Mouse (Mus musculus): ENCODE measurements around the gene Phf24. TPM values are rescaled to one million over a fixed set of nuclear protein-coding genes. Genes with fewer than 3 reads are reported as not detected.

Phf24 gene
- total RNA-seq (2014; fragmentation: Nextera tagmentation) (0.11 and 0.21 TPM in 2 replicates), total RNA-seq (2017) (0.04 and 1.0 TPM in 2 replicates)

DNA sequence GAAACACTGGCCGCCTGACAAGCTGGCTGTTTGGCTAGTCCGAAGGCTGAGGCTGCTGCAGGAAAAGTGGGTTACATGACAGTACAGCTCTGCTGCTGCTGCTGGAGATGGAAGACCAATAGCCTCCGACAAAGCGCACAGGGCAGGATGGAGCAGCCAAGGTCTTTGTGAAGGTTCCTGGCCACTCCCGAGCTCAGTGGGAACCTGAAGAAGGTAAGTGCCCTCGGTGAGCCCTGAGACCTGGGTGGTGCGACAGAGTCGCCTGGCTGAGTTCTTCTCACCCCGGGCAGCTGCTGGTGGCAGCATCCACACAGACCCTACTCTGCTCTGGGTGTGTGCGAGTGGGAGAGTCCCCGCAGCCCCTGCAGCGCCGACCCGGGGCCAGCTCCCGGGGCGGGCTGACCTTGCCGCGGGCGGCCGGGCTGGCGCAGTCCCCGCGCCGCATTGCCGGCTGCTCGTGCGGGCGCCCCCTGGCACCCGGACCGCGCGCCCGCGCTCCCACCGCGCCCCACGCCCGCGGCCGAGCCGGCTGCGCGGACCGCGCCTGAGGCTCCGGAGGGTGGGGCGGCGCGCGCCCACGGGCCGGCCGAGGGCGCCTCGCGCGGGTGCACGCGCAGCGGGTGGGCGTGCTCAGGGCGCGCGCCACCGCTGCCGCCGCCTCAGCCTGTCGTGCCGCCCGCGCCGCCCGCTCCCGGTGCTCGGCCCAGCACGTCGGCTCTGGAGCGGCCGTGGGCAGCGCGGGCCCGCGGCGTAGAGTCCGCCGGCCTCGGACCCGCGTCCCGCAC lies at the start of gene Phf24:
Gene Phf24, plus strand, starts transcription at position 44 of the 785 bp plus-strand sequence.
- ATAC-seq (replicated peaks; ENCODE audit: poor library complexity, severe bottlenecking) = peak; percentile 66

DNA sequence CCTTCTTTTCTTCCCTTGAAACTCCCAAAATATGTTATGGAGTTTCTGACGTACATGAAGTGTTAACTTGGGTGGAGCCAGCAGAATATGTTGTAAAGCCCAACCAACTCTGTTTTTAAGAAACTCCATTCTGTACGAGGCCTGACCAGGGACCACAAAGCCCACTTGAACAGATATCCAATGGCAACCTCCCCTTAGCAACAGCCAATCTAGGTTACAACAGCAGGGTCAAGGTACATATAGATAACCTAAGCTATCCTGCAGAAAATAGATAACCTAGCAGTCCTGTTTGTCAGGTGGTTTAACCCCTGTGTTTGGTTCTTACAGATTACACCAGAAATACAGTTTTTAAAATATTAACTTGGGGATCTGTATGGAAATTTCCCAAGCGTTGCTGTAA lies 49.1 kb upstream of the Phf24 start:
- ATAC-seq (replicated peaks; ENCODE audit: poor library complexity, severe bottlenecking) = no peak

DNA sequence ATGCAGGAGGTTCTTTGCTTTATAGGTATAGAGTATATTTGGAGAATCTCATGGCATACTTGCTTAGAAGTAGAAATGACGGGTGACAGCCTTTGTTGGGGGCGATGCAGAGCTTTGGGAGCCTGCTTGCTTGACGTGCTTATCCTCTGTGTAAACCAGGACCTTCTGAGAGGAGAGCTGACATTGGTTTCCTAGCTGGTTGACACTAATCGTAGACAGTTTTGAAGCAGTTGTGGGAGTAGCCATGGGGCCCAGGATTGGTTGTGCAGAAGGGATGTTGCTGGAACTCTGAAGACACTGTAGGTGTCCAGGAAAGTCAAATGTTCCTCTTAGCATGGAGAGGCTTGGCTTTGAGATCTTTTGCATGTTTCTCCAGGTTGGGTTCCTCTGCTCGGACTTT lies 48.3 kb upstream of the Phf24 start:
- no peak for ATAC-seq (replicated peaks; ENCODE audit: poor library complexity, severe bottlenecking)

DNA sequence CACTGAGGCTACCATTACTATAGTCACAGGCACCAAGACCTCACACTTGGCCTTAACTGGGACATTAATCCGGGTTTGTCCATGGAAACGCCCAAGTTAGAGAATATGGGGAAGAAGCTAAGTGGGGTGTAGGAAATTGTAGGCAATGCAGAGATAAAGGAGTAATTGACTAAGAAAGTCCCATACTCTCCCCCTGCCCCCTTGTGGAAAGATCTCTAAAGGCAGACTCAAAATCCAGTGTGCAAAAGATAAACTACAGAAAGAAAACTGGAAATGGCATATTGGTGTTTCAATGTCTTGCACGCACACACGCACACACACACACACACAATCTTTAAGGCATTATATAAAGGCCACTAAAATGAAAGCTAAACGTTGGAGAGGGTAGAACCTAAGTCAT lies 45.7 kb upstream of the Phf24 start:
- ATAC-seq (replicated peaks; ENCODE audit: poor library complexity, severe bottlenecking) = no peak

DNA sequence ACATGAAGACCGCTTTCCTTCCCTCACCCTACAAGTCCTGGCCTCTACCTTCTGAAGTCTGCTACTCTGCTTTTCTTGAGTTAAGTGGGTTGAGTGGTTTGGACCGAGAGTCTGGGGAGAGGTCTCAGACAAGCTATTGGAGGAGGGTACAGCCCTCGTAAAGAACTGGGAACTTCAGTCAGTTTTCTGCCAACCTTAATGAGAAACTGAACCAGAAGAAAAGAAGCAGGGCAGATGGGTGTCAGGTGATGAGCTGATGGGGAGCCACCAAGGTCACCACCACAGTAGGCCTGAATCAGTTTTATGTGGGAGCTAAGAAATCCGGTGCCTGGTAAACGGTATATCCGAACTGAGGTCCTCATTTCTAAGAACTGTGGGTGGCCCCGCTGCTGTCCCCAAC lies 44.3 kb upstream of the Phf24 start:
- no peak for ATAC-seq (replicated peaks; ENCODE audit: poor library complexity, severe bottlenecking)

DNA sequence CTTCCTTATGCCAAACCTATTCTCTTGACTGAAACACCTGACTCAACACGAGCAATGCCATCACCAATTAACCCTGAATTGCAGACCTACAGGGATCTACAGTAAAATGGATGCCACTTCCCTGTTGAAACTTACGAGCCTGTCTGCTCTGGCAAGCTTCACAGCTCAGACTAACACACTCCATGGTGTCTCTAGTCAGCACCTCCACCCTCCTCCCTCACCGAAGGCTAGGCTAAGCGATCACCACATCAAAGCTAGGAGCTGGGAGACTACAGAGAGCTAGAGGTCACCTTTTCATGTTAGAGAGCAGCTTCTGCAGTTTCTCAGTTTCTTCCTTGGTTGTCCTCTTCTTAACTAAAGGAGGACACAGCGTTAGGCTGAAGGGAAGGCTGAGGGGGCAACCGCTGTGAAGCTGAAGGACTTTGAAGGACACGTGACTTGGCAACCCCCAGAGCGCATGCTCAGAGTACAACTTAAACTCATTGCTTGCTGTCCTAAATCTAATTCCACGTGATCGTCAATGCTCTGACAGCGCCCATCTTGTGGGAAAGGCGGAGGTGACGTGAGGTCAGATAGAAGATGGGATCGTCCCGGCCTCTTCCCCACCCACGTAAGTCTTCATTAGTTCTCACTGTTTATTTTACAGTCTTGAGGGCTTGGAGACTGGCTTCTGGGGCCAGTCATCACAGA lies 43.6 kb upstream of the Phf24 start:
- ATAC-seq (replicated peaks; ENCODE audit: poor library complexity, severe bottlenecking) = no peak

DNA sequence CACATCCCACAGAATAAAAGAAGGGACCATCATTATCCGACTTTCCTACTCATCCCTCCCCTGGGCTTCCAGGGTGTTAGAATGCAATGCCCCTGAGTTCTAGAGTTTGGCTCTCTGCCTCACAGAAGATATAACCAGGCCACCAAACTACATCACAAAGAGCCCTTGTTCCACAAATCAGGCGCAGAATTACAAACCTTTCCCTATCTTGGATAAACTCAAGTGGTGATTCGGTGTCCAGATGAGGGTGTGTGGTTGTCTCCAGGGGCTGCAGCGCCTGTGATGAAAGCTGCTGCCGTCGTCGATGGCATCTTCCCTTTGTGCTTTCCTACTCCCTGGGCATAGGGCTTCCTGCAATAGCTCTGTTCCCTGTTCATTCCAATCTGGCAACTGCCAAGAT lies 42.3 kb upstream of the Phf24 start, which contains the start of gene Fam205c:
Gene Fam205c, minus strand, starts transcription at position 101 of the 400 bp plus-strand sequence.
- no peak for ATAC-seq (replicated peaks; ENCODE audit: poor library complexity, severe bottlenecking)

DNA sequence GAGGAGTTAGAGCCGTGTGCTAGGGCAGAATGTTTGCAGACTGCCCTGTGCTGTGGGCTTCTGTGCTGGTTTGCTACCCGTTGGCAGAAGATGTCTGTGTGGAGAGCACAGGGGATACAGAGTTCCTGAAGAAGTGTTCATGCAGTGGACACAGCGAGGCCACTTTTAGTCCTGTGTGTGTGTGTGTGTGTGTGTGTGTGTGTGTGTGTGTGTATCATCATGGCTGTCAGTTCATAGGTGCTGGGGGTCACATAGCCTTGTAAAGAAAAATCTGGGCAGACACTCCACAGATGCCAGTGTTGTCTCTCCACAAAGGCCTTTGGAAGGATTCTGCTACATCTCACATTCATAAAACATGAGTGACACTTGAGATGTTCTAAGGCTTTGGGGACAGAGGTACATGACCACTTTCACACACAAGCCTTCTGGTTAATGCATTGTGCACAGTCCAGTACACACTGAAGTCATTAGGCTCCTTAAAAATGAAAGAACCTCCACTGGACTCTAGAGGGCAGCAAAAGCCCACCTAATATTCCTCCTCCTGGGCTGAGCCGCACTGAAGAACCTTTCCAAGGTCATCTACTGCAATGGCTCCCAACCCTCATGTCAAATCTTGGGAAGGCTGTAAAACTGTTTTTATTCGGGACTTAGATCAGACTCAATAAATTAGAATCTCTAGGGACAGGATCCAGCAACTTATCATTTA lies 39.7 kb upstream of the Phf24 start:
- ATAC-seq (replicated peaks; ENCODE audit: poor library complexity, severe bottlenecking) = peak; percentile 86

DNA sequence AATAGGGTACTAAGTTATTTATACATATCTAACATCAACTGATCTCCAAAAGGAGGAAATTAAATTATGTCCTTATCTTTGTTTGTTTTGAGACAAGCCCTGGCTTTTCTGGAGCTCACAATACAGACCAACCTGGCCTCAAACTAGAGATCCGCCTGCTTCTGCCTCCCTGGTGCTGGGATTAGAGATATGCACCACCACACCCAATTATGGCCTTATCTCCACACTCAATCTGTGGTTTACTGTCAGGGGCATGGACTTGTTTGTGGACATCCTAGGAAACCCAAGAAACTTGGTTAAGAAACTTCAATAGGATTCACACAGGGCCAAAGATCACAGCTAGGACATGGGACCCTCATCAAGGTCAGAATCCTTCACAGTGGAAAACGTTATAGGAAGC lies 38.8 kb upstream of the Phf24 start:
- ATAC-seq (replicated peaks; ENCODE audit: poor library complexity, severe bottlenecking) = no peak

DNA sequence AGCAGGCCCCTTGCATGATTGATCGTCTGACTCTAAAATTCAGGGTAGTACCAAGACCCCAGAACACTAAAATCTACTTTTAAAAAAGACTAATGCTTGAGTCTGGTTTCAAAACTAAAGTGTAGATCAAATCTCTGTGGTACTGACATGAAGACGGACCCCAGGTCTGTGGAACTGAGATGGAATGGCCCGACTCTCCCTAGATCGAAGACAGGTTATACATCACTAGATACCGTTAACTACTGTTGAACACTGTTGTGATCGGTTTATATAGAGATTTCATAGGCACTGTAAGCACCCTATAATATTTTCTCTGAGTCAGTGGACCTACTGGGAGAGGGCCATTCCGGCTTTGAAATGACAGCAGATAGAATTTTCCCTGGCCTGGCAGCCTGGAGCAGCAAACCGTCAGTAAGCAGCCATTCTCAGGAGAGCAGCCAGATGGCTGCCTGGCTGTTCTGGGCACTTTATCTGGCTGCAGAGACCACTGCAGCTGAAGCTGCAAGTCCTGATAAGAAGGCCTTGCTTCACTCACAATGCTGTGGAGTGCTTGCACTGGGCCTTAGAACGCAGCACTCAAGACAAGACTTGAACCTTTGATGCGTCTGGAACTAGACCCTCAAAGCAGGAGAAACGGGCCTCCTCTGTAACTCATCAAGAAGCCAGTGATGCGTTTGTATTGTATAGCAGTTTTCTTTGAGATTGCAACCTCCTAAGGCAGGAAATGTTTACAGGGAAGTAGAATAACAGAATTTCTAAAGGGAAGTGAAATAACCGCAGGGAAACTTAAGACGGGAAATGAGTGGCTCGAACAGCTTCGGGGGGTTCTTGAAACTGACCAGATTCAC lies 36.4 kb upstream of the Phf24 start:
- peak; percentile 82 for ATAC-seq (replicated peaks; ENCODE audit: poor library complexity, severe bottlenecking)

DNA sequence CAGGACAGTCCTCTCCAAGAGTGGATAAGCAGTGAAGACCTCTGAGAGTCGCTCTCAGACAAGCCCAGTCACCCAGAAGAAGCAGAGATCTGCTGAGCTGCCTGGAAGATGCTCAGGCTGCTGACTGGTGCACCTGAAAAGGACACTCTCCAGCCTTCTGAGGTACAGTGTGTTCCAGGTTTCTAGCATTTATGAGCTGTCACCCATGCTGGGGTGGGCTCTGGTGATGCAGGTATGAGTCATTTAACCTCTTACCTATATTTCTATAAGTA lies 35.8 kb upstream of the Phf24 start:
- ATAC-seq (replicated peaks; ENCODE audit: poor library complexity, severe bottlenecking) = no peak

DNA sequence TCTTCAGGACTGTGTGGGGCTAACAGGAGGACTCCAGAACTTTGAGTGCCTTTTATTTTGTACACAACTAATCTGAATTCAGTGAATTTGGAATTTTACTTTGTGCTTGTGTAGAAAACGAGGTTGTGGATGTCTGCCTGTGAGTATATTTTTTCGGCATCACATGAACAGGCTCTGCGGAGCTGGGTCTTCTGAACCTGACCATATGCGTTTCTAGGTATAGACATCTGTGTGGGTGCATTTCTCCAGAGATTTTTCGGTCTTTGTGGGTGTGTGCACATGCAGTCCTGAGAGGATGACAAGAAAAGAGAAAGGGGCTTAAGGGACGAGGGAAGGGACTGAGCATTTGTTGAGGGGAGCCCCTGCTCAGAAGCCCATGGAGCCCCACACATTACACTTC lies 29.5 kb upstream of the Phf24 start:
- ATAC-seq (replicated peaks; ENCODE audit: poor library complexity, severe bottlenecking) = no peak

DNA sequence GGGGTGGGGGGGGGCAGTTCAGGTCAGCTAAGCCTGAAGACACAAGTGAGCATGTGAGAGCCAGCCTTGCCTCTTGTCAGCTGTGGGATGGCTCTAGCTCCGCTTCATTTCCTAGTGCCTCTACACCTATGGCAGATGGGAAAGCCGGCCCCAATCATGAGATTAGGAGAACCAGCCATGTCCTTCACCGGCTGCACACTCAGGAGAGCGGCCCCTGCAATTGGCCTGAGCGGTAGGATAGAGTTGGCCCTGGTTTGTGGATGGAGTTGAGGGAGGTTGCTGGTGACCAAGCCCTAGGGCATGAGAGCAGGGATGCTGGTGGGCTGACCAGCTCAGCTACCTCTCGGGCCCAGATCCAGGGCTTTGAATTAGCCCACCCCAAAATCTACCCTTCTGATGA lies 27.7 kb upstream of the Phf24 start:
- no peak for ATAC-seq (replicated peaks; ENCODE audit: poor library complexity, severe bottlenecking)

DNA sequence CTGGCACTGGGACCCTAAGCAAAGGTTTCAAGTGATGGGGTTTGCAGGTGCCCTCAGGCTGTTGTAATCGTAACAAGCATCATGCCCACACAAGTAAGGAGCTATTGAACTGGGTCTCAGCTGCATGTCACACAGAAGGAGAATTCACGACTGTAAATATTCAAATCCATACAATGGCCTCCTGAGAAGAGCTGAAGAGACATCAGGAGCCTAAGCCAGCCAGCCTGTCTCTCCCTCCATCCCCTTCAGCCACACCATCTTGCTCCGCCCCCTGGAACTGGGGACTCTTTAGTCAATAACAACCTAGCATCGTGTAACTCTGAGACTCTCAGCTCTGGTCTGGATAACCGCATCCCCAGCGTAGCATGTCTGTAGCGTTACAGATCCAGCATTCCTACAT lies 25.3 kb upstream of the Phf24 start:
- ATAC-seq (replicated peaks; ENCODE audit: poor library complexity, severe bottlenecking) = no peak

DNA sequence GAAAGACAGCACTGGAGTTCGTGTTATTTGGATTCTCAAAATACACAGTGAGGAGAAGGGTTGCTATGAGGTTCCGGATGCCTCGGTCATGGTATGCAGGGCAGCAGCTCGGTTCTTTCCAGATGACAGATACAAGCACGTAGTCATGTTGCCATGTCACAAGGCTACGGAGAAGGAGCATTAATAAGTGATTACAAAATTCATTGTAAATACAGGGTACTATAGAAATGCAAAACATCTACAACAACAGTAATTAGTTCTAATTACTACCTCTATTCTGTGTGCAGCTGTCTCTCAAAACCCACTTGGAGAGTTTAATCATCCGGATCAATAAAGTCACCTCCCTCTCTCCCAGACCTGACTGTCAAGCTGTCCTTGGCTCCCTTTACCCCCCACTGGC lies 21.3 kb upstream of the Phf24 start:
- no peak for ATAC-seq (replicated peaks; ENCODE audit: poor library complexity, severe bottlenecking)

DNA sequence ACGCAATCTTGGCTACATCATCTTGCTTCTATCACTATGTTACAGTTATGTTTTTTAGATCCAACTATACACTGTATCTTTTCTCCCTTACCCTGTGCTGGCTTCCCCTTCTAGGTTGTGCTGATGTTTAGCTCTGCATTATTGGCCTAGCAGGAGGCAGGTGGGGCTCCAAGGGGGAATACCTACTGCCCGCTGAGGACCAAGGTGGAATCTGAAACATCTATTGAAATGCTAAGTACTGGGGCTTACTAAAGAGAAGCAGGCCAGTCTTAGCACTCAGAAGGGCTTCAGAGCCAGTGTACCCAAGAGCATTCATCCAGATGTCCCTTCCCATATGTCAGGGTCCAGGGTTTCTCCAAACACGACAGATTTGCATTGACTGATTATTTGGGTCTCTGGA lies 17.5 kb upstream of the Phf24 start:
- no peak for ATAC-seq (replicated peaks; ENCODE audit: poor library complexity, severe bottlenecking)

DNA sequence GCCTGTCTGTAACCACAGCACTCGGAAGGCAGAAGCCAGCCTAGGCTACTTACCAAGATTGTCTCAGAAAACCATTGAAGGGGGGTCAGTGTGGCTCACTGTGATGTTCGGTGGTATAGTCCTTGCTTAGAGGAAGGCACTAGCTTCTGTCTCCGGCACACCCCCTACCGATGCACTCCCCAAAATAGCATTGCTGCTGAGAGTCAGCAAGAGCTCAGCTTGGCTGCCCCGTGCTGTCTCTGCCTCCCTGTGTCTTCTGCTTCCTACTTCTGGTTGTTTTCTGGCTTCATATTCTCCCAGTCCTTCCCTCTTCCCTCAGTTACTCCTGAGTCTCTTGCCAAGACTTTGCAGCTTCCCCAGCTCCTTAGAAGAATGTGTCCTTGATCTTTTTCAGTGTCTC lies 15.6 kb upstream of the Phf24 start:
- no peak for ATAC-seq (replicated peaks; ENCODE audit: poor library complexity, severe bottlenecking)

DNA sequence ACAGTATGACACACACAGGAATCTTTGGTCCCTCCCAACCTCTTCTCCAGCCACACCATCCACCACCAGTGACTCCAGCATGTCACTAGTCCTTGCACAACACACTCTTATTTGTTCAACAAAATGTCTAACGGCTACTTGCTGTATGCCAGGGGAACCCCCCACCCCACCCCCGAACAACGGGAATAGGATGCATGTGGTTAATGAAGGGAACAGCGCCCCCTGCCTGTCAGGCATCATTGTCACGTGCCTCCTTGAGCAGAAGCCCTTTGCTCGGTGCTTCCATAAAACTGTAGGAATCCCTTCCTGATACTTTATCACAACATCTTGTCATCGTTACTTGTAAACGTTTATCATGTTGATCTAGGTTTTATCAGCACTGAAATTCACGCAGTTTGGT lies 14.3 kb upstream of the Phf24 start:
- ATAC-seq (replicated peaks; ENCODE audit: poor library complexity, severe bottlenecking) = peak; percentile 93

DNA sequence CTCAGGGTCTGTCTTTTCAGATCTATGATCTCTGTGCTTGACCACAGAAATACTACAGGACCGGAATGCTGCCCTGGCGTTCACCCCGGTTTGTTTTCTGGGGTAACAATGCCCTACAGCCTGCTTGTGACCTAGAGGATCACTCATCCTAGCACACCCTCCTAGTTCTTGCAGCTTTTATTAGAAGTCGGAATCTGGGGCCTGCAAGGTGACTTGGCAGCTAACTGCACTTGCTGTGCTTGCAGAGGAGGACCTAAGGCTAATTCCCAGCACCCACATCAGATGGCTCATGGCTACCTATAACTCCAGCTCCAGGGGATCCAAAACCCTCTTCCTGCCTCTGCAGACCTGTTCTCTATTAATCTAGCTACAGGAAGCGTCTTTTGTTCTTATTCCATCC lies 13.7 kb upstream of the Phf24 start:
- ATAC-seq (replicated peaks; ENCODE audit: poor library complexity, severe bottlenecking) = no peak

DNA sequence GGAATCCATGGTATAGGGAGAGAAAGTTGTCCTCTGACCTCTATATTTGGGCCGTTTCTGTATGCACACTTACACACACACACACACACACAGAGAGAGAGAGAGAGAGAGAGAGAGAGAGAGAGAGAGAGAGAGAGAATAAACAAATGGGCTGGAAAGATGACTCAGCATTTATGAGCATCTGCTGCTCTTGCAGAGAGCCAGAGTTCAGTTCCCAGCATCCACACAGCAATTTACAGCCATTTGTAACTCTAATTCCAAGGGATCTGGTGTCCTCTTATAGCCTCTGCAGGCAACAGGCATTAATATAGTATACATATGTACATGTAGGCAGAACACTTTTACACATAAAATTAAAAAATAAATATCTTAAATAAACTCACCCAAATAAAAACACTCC lies 12.5 kb upstream of the Phf24 start:
- ATAC-seq (replicated peaks; ENCODE audit: poor library complexity, severe bottlenecking) = no peak

DNA sequence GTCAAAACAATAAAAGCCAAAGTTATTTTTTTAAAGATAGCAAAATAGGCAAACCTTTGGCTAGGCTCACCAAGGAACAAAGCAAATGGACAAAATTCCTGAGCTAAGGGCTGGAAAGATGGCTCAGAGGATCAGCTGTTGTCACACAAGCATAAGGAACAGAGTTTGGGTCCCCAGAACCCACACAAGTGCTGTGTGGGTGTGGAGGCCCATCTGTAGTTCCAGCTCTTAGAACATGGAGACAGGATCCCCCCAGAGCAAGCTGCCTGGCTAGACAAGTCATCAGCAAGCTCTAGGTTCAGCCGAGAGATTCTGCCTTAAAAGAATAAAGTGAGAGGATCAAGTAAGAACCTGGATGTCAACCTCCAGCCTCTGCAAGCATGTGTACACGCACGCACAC lies 11.9 kb upstream of the Phf24 start:
- ATAC-seq (replicated peaks; ENCODE audit: poor library complexity, severe bottlenecking) = no peak

Measured in granulocyte monocyte progenitor cell, adult 5-6 weeks (primary cell).